Mouse (Mus musculus) spleen, postnatal 4 days (tissue): ENCODE data around the gene Ephb6.

ENCODE experiments used
- DNase-seq, 2 experiments: peaks; one replicate each; pipeline ENCODE4 v3.0.0; 2022; ENCODE audit warnings: low spot score in 2 of 2

Gene Ephb6

DNA sequence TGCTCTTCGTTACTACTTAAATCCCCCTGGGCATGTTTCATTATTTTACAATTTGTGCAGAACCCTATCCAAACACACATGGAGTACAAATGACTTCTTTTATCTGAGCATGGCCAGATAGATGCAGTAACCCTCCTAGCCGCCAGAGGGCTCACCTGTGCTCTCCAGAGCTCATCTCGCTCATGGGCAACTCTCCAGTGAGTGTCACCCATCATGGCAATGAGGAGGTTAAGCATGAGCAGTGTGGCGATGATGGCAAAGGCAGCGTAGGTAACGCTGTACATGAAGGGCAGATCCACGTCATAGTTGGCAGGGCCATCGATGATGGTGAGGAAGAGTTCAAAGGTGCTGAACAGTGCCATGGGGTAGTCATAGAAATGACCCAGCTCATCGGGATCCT, 17.4 kb downstream of the Ephb6 start:
- DNase-seq = no peak

DNA sequence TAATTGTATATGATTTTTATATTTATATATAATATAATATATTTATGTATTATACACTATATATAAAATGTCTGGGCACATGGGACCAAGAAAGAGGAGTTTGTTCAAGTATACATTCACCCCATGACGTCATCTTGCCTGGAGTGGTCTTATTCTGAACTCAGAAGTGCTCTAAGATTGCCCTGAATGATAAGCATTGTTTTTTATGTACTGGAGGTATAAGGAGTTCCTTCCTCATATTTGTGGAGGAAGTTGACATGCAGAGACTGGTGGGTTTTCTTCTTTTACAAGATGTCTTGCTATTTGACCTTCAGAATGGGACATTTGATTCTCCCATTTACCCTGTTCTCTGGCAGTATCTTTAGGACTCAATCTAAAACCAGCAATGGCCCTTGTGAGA, 22.9 kb downstream of the Ephb6 start:
- no peak for DNase-seq

DNA sequence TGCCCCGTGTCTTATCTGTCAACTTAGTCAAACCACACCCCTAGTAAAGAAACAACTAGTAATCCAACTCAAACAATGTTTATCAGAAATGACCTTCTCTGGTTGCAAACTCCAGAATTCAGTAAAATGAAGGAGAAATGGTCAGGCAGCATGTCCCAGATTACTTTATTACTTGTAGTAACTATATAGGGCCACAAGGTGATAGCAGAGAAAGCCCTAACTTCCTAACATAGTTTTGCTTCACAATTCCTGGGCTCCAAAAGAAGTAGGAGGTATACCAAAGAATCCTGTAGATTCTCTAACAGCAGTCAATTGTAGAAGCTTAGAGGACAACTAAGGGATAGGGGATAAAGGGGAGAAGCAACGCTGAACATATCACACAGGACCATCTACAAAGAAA, 25.5 kb downstream of the Ephb6 start:
- no peak for DNase-seq

DNA sequence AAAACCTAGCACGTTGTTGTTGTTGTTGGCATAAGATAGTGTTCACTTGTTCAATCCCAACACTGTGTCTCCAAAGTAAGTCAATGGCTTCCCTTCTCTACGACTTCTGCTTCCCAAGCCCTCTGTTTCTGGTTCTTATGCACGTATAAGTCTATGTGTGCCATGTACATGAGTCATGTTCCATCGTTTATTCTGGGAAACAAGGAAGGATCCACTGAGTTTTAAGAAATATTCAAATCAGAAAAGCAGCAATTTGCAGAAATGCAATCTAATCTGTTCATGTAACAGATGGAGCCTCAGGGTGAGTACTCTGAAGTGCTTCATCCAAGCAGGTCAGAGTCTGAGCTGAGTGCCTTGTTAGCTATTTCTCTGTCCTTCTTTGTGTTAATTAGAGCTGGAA, 26.3 kb downstream of the Ephb6 start:
- no peak for DNase-seq

DNA sequence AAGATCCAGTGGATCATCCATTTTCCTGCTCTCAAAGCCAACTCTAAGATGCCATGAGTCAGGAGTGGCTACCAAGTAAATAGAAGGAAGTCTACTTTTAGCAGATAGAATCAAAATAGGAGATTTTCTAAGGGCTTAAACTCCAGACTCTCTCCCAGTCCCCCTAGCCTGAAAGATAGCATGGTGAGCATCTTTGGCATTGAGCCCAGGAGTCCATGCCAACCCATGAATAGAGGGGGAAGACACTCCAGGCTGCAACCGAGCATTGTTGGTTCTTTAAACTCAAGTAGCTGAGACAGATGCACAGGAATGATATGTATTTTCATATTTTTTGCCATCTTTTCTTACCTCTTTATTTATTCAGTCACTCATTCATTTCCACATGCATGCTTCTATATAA, 29.9 kb downstream of the Ephb6 start:
- DNase-seq = no peak

DNA sequence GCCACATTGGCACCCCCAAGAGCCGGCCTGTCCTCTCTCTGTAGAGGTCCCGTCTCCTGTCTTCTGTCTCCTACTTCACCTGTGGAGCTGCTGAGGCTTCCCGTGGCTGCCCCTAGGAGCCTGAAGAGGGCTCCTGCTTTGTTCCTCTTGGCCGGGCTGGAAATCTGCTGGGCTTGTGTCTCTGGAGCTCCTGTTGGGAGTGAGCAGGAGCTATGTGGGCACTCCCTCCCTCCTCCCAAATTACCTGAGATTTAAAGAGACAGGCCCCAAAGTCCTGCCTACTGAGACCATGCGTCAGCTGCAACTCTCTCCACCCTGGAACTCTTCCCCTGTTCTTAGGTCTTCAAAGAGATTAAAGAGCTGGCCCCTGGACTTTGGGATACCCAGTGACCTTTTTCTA, 30.9 kb downstream of the Ephb6 start, which contains the start of gene Trpv6:
Trpv6 (minus strand) TSS at position 228 of the 400 bp plus-strand sequence.
- DNase-seq = no peak

DNA sequence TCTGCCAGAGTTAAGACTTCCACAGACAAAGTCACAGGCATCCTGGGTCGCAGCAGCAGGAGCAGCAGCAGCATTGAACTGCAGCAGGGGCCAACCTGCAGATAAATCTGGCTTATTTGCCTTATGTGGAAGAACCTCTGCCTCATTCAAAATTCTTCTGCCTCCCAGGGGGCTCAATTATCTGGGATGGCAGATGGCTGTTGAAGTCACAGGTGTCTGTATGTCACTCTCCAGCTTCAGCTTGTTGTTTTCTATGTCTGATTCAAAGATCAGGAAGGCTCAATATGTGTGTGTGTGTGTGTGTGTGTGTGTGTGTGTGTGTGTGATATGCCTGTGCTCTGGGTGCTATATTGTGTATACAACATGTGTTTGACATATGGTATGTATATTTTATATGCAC, 32.1 kb downstream of the Ephb6 start:
- DNase-seq = no peak

DNA sequence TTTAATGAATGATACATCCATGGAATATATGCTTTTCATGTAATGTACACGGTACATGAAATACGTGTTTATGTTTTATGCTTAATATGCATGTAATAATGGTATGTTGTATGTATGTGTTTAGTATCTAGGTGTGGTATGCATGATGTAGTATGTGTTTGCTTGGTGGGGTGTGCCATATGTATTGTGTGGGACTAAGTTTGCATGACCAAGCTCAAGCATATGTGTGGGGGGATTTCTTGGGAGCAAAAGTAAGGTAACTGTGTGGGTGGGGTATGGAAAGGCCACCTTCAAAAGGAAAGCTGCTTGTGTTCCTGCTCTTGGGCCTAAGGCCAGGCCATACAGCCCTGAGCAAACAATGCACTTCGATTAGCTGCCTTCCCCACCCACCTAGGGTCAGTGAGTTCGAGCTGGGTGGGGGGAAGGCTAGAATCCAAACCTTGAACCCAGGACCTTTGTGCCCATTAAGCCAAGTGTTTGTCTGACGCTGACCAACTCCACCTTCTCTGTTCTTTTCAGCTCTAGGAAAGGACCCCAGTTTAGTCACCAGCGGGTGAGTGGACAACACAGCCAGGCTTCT, 32.7 kb downstream of the Ephb6 start:
- no peak for DNase-seq

DNA sequence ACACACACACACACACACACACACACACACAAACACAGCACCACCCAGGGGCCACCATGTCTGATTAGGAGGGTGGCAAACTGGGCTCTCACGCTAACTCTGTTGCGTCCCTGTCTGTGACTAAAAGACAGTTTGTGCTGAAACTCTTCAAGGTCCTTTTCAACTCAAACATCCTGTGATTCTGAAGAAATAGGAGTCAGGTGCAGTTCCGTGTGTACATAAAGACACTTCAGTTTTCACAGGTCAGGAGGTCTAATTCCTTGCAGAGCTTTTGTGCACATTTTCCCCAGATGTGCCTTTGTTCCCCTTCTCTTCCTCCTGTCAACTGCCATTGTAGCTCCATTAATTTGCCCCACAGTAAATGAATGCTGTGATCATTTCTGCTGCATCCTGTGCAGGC, 35.2 kb downstream of the Ephb6 start:
- no peak for DNase-seq

DNA sequence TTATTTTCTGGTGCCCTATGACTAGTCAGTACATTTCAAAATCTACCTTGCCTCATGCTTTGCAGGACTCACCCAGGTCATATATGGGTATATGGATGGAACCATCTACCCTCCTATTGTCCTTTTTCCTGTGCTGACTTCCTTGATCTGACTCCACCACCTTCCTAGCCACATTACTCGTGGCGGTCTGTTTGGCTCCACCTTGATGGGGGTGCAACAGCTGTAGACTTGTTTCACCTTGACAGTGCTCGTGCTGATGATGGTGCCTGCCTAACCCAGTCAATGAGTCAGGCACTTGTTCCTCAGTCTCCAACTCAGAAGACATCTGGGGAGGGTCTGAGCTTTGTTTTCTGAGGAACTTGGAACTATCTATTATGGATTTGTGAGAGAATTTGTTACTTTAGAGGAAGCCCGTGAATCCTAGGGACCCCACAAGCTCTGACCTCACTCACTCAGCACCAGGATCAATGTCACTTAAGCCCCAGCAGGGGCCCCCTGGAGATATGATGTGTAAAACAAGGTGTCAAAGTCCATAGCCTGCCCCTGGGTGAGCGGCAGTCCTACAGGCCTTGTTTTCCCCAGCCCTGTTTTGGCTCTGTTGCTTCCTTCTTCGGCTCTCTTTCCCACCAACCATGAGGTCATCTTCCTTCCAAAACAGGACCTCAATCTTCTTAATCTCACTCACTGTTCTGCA, 36.0 kb downstream of the Ephb6 start:
- DNase-seq = no peak

DNA sequence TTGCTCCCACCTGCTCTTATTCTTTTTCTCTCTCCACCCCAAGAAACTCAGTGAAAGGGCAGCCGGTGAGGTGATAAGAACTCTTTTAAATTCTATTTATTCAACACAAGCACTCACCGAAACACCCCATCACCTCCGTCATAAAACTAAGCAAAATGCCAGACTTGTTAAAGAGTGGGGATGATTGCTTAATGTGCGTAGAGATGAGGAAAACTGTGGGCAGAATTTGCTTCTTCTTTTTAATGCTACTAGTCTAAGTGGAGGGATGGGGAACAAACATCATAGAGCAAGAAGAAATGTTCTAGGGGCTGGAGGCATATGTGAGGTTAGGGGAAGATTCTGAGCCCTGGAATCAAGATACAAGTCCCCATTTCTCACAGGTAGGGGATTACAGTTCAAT, 37.5 kb downstream of the Ephb6 start:
- no peak for DNase-seq

DNA sequence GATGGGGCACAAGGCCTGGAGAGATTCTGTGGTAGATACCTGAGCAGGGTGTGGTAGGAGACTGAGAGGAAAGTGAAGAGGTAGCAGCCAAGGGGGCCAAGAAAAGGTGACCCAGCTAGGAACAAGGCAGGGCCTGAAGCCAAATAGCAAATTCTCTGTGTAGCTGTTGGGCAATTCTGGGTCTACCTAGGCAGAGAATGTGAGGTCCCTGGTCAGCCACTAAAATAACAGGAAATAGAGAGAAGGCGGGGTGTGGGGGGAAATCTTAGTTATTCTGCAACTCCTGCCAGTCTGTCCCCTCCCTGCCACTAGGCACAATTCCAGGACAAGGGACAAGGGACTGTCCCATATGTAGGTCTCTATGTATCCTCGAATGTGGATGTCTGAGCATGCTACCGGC, 37.9 kb downstream of the Ephb6 start:
- no peak for DNase-seq

DNA sequence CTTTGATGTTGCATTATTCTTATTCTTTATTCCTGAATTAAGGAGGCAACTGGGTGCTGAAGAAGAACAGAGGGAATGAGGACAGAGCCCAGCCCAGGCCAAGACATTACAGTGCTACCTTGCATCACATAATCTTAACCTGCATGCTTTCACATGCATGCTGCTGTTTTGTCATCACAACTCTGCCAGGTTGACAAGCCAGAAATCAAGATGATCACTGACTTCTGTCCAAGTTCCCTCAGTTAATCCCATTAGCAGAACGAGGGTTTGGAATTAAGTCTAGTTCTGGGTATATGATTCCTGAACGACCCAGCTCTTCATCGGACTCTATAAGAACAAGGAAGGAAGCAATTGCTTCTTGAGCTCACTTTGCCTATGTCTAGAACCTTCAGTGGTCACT, 40.9 kb downstream of the Ephb6 start:
- DNase-seq = no peak

DNA sequence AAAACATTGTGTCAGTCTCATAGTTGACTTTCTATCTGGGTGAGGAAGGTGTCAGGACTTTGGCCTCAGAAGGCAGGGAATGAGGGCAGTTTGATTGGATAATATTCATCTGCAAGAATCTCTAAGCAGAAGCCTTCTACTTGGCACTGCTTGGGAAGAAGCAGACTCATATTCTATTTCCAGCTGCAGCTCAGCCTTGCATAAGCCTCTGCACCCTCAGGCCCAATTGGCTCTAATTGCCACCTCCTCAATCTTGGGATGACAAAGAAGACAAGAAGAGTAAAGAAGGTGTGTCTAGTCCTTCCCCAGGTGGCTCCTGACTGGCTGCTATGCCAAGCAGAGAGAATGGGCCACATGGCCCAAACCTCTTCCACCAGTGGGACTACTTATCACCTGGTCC, 41.4 kb downstream of the Ephb6 start:
- DNase-seq = no peak

DNA sequence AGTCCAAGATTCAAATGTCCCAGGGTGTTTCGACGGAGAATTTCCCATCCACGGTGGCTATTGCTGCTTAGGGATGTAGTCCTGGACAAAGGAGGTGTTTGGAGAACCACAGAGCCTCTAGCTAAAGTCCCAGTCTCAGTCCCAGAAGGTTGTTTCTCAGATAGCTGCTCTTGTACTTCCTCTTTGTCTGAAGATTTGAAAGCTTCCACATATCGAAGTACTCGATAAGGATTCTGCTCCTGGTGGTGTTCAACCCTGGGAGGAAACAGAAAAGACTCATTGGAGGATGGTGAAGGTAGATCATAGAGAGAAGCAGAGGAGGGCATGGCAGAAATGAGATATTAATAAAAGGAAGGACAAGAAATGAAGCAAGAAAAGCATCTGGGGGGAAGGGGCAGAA, 47.9 kb downstream of the Ephb6 start:
- no peak for DNase-seq

DNA sequence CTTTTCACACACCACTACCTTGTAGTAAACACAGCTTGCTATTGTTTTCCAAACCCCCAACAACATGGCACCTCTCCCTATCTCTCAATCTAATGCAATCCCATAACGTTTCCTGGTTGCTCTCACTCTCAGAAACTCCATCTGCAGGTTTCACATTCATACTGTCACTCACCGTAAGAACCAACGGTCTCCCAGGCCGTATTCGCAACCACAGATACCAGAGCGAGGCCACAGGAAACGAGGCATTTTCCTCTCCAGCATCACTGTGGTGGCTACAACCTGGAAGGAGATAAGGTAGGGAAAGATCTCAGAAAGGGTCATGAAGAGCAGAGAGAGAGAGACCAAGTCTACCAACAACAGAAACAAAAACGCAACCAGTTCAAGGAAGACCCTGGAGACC, 49.4 kb downstream of the Ephb6 start:
- no peak for DNase-seq

DNA sequence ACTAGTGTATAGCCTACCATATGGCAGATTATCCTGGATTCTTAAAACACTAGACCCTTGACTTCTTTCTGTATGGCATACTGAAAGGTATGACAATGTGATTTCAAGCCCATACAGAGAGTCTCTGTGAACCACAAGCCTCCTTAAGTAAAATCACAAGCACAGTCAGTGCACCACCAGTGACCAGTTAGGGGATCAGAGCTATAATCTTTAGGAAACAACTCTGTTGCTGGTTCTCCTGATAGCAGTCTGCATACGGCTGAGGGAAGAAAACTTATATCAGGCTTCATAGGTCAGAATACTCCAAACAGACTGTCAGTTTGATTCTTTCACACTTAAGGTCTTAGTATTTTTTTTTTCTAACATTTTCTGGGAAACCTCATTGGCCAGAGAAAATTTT, 53.2 kb downstream of the Ephb6 start:
- DNase-seq = no peak

DNA sequence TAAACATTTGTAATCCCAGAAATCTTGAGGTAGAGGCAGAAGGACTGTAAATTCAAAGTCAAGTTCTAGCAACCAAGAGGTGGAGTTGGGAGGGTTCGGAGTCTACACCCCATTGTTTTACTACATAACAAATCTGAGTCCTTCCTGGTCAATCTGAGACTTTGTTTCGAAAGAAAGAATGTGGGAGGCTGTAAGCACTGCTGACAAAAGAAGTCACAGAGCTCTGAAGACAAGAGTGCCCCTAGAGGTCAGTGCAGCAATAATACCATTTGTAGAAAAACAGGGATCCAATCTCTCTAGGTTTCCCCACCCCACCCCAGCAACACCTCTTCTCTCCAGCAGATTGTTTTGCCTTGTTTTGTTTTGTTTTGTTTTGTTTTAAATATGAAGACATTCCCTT, 57.0 kb downstream of the Ephb6 start:
- no peak for DNase-seq
